Mouse (Mus musculus) ovary, adult 18-20 months (tissue): ENCODE data around the gene Arl3.

Experiments used
- DNase-seq: peaks from one replicate; pipeline ENCODE4 v3.0.0; 2022; ENCODE audit warnings: low spot score, mixed read lengths

Arl3 gene

DNA sequence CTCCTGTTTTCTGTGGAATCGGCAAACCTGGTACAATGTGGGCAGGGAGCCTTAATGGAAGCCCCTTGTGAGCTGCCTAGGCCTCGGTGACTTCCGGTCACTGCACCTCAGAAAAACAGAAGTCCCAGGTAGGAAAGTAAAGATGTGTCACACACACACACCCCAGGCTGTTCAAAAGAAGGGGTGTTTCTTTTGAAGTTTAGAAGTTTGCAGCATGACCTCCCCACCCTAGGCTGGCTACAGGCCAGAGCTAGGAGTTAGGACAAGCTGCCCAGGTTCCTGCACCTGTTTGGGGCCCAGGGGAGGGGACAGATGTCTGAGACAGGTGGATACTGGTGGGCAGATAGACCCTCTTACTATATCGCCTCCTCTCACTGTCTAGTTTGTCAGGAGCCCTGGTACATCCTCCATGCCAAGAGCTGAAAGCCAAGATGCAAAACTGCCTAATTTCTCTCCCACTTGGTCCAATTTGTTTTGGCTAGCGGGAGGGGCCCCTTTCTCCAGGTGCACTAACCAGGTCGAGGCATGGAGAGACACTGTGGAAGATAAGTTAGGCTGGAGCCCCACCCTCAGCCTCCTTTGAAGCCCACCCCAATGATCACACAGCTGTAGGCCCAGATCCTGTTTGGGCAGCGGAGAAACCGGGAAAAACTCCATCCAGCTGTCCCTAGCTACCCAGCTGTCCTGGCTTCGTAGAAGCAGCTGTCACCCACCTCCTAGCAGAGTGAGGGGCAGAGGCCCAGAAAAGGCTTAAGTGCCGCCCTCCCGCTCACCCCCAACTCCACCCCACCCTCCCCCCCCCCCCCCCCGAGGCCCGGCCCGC lies 55.3 kb downstream of the Arl3 start:
- no peak for DNase-seq

DNA sequence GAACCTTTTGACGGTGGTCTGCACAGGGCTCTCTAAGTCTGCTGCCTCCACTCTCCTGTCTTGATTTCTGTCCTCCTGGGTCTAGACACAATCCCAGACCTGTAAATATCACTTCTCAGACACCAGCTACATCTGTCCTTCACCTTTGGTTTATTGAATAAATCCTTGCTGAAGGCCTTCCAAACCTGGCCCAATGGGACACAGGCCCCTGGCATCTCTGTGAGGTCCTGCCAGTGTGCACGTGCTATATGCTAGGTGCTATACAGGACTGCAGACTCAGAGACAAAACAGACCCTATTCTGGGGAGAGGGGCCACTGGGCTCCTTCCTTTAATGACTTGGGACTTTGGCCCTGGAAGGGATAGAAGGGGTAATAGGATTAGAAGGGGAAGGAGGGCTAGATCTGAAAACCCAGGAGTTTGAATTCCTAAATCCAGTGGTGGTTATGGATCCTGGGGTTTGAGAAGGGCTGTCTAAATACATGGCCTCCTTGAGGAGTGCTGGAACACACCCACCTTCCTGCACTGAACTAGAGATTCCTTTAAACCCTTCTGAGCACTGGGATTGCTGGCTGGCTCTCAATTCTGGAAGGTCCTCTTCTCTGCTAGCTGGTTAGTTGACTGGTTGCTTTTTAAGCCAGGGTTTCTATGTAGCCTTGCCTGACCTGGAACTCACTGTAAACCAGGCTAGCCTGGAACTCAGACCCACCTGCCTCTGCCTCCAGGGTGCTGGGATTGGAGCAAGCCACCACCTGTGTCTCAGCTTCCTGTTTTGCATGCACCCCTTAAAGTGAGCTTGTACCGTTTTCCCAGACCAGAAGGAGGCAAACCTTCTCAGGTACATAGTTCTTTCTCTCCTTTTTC lies 56.1 kb downstream of the Arl3 start:
- DNase-seq, result no peak

DNA sequence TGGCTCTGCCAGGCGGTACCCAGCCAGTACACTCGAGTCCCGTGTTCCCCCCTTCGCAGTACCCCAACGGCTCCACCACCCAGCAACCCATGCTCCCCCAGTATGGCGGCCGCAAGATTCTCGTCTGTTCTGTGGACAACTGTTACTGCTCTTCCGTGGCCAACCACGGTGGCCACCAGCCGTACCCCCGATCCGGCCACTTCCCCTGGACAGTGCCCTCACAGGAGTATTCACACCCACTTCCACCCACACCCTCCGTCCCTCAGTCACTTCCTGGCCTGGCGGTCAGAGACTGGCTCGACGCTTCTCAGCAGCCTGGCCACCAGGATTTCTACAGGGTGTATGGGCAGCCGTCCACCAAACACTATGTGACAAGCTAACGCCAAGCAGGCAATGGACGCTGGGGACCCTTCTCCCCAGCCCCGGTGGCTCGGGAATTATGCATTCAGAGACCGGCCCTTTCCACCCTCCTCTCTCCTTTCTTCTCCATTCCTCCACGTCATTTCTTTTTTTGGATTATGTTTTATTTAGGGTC lies 57.6 kb downstream of the Arl3 start:
- no peak for DNase-seq

DNA sequence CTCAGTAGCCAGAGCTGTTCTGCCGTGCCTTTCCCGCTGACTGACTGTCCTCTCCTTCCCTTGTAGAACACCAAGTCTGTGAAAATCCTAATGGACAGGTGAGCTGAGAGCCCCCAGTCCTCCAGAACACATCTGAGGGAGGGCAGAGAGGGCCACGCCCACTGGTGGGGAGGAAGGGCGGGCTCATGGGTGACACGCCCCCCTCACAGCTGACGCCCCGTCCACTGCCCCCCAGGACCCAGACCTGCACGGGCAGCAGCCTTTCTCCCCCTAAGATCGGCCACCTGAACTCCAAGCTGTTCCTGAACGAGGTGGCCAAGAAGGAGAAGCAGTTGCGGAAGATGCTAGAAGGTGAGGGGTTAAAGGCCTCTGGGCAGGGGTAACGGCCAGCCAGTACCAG lies 58.6 kb downstream of the Arl3 start:
- no peak for DNase-seq

DNA sequence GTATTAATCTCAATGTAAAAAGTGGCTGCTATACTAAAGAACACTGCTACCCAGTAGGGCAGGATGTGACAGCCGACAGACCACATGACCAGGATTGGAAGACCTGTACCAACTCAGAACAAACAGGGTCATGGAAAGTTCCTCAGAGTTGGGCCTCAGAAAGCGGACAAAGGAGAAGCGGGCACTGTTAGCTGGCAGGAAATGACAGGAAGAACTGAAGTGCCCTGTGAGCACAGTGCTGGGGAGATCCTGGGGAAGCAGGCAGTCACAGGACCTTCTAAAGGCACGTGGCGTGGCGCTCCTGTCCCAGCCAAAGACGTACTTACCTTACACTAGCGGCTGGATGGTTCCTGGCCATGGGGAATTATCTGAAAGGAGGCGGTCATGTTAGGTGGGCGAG lies 61.7 kb downstream of the Arl3 start:
- DNase-seq, result no peak

DNA sequence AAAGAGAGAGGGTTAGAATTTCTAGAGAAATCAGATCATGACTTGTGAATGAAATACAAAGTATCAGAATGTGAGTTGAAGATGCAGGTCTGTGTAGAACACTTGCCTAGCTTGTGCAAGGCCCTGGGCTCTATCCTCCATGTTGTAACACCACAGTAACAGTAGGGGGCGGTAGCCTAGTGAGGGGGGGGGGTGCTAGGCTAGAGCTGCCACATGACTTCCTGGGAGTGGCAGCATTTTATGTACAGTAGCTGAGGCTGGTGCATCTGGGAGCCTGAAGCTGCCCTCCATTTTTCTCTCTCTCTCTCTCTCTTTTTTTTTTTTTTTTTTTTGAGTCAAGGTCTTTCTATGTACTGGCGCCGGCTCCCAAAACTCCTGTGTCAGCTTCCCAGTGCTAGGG lies 62.2 kb downstream of the Arl3 start:
- no peak for DNase-seq

DNA sequence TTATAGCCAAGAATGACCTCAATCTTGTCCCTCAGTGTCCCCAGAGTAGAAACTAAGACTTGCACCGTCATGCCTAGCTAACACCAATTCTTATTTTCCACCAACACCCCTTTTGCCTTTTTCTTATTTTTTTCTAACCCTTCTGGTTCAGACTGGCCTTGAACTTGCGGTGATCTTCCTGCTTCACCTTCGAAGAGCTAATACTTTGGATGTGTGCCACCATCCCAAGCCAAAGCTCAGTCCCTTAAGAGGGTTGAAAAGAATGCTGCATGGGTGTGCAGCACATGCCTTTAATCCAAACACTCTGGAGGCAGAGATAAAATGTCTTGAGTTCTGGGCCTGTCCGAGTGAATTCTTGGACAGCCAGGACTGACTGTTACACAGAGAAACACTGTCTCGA lies 62.6 kb downstream of the Arl3 start:
- no peak for DNase-seq

DNA sequence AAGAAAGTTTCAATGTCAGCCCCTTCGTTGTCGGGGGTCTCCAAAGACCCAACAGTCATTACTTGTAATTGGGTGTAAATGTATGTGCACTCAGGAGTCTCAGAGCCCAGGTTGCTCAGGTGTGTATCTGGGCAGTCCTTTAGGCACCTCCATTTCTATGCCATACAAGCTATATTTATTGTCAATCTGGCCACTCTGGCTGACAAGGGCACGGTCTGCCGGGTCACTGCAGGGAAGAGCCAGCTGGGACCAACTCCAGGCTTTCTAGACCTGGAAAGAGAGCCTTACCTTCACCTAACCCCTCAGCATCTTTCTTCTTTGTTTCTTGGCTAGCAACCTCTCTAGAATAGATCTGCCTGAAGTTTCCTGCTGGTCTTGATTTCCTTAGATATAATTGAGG lies 63.3 kb downstream of the Arl3 start:
- no peak for DNase-seq

DNA sequence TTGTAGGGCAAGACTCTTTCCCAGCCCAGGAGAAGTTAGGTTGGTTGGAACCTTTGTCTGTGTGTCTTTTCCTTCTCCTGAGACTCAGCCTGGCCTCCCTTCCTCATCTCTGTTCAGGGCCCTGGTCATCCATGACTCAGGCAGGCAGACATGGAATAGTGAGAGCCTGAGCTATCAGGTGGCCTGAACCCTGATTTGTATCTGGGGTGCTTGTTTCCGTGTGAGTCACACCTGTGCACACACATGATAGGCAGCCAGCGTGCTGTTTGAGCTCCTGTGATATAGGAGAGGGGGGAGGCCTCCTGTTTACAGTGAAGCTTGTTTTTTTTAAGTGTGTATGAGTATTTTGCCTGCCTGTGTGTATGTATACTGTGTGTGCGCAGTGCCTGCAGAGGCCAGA lies 63.8 kb downstream of the Arl3 start:
- DNase-seq, result no peak

DNA sequence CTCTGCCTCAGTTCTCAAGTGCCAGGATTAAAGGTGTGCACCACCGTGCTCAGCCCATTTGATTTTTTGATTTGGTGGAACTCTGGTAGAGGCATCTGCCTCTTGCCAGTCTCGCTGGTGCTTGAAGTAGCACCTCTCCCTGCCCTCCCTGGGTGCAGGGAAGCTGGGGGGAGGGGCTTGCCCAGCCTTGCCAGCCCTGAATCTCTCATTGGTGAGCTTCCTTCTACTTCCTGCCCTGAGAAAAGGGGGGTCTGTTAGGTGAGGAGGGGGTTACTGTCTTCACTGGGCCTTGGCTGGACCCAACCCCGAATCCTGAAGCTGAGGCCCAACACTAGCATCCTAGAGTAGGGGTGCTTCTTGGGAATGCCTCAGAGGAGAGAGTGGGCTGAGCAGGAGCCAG lies 64.3 kb downstream of the Arl3 start:
- no peak for DNase-seq

DNA sequence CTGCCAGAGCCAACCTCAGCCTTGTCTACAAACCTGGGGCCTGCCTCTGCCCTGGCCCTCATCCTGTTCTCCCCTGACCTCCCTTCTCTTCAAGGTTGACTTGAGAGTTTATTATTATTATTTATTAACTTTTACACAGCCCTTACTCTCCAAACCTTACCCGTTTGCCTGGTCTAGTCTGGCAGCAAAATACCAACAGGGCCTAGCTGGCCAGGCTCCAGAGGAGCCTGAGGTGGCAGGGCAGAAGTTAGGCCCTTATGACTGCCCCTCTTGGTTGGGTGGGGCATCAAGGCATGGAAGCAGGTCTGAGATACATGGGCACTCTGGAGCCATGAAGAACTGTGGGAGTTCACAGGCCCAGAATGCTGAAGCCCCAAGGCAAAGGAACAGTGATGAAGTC lies 65.2 kb downstream of the Arl3 start:
- DNase-seq, result no peak

DNA sequence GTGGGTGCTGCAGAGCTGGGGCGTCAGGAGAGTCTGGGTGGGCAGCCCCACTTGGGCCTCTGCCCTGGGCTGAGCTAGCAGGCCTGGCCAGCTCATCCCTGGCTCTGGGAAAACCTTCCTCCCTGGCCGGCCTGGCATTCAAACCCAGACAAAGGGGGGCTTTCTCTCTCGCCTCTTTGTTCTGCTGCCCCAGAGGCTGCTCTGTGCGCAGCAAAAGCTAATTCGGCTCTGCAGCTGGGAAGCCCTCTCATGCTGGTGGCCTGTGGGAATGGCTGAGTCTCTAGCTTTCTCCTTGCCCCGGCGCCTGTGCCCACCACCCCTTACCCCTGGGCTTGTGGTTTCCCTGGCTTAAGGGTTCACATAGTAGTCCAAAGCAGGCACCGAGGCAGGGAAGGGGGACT lies 65.8 kb downstream of the Arl3 start:
- no peak for DNase-seq

DNA sequence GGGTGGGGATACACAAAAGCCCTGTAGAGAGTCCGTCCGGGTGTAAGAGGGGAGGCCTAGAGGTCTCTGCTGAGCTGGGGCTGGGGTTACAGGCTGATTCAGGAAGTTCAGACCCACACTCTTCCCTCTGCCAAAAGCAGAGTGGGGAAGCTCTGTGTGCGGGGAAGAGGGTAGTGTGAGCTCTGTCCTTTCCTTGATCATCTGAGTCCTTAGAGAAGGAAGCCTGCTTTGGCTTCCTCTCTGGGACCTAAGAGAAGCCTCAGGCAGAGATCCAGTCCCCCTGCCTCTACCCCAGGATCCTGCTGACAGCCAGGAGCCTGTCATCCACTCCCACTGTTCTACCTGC lies 66.7 kb downstream of the Arl3 start:
- no peak for DNase-seq

DNA sequence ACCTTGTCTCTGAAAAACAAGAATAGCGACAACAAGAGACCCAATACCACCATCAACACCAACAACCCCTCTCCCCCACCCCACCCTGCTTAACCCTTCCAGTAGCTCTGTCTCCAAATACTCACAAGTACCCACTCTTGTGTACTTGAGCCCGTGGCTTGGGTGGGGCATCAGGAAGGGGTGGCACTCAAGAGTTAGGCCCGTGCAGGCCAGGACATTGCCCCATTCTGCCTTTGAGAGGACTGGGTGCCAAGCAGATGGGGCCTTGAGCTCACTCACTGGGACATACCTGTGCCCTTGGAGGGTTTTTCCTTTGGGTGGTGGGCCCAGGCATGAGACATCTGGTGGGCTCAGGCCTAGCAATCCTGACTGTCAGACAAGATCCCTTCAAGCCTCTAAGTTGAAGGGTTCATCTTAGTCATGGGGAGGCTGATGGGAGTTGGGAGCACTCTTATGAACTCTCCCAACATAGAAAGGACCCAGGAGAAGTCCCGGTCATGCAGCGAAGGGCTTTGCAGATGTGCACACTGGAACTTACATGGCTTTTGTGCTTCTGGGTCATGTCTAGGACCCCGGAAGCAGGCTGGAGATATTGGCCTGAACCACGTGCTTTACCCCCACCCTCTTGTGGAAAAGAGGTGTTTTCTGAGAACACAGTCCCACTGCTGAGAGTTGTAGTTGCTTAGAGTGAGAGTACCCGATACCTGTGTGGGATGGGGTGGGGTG lies 67.2 kb downstream of the Arl3 start:
- no peak for DNase-seq

DNA sequence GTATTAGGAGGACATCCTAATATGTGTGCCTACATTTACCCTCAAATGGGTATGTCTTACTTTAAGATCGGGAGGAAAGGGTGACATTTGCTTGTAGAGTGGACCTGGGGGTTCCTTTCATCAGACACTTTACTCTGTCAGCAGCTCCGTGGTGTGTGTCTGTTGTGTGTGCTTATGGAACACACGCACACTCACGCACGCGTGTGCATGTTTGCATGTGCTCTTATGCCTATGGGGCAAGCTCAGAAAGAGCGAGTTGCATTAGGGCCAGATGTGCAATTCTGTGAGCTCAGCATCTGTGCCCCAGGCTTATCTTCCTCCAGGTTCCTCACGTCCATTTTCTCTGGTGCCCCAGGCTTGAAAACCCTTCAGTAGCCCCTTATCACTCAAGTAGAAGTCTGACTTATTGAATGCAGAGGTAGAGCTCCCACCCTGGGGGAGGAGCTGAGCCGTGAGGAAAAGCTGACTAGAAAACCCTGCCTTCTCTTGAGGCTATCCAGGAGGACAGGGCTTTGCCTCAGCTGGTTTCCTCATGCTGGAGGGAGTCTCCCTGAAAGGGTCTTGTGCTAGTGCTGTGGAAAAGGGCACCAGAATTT lies 68.1 kb downstream of the Arl3 start:
- DNase-seq, result no peak

DNA sequence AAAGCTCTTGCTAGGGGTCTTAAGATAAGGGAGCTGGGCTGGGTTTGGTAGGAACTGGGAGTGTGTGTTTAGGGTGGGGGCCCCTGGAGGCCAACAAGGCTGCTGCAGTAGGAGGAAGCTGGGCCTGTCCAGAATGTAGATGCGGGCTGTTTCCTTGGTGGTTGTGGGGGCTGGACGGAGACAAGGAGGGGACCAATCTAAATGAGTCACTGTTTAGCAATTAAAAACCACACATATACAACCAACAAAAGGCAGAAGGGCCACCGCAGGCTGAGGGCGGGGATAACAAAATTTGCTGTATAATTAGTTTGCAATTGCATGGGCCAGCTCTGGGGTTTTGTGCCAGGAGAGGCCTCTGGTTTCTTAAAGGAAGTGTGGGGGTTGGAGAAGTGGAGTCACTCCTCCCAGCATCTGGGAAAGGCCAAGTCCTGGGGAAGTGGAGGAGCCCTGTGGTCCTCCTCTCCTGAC lies 68.9 kb downstream of the Arl3 start:
- DNase-seq, result peak; percentile 57

DNA sequence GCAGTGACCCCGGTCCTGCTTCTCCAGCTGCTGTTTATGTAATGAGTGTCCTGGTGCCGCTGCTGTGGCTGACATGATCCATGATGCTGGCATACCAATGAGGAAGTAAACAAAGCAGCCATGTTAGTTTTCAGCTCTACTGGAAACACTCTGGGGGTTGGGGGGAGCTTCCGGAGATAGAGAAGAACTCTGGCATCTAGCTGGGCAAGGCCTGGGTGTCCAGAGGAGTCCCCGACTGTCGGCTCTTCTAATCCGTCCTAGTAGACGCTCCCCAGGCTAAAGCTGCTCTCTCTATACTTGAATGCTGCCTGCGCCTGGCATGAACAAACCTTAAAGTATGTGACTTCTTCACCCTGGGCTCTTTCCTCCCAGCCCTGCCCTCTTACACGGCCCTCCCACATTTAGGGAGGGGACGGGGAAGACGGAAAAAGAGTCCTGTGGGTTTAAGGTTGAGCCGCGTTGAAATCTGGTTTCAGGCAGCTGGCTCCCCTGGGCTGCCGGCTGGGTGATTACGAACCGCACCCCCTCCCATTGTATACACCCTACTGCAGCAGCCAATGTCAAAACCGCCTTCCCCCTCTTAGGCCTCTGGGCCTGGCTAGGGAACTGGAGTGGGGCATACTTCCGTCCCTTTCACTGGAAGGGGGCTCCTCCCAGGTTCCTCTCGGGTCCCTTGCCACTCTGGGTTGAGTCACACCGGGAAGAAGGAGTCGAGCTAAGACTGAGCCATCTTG lies 69.5 kb downstream of the Arl3 start:
- peak; percentile 76 for DNase-seq

DNA sequence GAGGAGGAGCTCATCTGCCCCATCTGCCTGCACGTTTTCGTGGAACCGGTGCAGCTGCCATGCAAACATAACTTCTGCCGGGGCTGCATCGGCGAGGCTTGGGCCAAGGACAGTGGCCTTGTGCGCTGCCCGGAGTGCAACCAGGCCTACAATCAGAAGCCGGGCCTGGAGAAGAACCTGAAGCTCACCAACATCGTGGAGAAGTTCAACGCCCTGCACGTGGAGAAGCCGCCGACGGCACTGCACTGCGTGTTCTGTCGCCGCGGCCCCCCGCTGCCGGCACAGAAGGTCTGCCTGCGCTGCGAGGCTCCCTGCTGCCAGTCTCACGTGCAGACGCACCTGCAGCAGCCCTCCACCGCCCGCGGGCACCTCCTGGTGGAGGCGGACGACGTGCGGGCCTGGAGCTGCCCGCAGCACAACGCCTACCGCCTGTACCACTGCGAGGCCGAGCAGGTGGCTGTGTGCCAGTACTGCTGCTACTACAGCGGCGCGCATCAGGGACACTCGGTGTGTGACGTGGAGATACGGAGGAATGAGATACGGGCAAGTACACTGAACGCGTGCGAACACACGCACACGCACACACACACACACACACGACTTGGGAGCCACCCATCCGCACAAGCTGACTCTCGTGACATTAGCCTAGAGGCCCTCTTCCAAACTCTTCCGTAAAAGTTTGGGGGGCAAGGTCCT lies 70.4 kb downstream of the Arl3 start:
- DNase-seq, result peak; percentile 76

DNA sequence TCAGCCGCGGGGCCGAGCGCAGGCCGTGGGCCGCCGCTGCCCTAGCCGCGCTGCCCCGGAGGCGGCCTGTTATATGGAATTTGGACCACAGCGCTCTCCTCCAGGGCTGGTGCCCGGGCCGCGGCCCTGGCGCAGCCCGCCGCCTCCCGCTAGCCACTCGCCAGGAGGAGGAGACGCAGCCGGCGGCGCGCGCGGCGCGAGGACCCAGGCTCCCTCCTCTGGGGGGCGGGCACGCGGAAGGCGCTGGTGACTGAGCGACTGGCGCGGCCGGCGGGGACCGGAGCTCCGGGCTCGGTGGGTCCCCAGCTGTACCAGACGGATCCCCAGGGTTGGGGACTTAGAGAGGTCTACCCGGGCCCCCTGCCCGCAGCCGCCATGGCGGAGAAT lies 70.9 kb downstream of the Arl3 start:
- DNase-seq, result peak; percentile 73

DNA sequence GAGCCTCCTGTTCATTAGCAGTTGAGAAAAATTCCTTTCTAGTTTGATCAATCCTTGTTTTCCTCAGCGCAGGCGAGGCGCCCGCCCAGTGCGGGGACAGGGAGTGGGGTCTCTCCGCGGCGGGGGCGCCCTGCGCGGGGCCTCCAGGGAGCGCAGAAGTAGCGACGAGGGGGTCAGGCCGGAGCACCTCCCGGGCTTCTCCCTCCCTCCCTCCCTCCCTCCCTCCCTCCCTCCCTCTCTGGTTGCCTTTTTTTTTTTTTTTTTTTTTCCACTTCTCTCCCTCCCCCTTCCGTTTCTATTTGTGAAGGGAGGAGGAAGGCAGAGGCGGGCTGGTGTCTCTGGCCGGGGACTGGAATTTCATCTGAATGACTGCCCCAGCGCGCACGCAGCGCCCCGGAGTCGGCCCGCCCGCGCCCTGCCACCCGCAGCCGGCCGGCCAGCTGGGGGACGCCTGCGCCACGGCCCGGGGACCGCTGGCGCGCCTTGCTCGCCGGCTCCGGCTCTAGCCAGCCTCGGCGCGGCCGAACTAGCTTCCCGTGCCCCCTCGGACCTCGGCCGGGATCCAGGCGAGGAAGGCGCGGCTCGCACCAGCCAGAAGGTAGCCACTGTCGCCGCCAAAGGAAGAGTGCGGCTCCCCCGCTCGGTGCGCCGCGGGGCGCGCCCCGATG lies 71.5 kb downstream of the Arl3 start, which contains the start of gene Trim8:
Gene Trim8, plus strand, starts transcription at position 302 of the 668 bp plus-strand sequence.
- peak; percentile 77 for DNase-seq
